Mouse (Mus musculus) right cerebral cortex, postnatal 25 days (tissue): ENCODE data around the gene Arhgap35.

Experiments
- DNase-seq: peaks from one replicate; pipeline ENCODE4 v3.0.0; 2022

Arhgap35 gene

DNA sequence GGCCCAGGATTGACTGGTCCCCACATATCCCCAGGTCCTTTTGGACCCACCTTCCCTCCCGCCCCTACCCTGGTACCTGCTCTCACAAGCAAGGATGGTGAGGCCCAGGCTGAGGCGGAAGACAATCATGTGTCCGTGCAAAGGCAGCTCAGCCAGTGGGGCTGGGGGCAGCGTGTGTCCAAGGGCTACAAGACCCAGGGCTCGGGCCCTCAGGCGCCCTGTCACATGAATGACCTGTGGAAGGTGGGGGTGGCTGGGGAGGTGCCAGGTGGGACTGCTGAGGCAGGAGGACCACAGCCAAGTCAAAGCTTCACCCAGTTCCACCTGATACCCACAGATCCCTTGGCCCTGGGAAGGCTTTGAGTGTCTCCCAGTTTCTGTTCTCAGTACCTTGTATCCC, 153.1 kb downstream of the Arhgap35 start:
- DNase-seq = no peak

DNA sequence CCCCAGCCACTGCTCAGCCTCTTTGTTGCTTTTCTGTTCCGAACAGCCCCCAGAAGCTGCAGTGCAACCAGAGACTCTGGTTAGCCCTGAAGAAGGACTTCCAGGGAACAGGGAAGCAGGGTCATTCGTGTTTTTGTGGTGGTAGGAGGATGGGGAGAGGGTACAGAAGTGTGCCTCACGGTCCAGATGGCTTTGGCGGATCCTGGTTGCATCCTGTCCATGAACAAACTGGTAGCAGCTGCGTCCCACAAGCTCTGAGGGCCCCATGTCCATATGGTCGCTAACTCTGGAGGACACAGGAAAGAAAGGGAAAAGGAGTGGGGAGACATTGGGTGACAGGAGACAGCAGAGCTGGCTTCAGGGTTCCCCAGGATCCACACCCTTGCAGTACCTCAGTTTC, 153.6 kb downstream of the Arhgap35 start:
- DNase-seq = no peak

DNA sequence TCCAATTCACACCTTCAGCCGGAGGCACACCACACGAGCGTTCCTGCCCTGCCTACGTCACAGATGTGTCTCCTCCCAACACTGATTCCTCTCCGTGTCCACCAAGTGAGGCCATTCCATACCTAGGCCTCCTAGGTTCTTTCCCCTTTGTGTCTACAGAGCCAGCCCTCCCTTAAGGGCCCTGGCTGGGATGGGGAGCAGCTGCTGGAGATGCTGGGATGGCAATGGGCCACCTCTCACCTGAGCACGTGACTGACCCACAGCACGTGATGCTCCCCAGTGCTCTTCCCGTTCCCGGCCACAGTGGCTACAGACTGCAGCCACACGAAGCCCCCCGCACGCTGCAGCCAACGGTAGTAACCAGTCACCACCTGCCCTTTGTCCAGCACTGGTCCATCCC, 154.2 kb downstream of the Arhgap35 start:
- no peak for DNase-seq

DNA sequence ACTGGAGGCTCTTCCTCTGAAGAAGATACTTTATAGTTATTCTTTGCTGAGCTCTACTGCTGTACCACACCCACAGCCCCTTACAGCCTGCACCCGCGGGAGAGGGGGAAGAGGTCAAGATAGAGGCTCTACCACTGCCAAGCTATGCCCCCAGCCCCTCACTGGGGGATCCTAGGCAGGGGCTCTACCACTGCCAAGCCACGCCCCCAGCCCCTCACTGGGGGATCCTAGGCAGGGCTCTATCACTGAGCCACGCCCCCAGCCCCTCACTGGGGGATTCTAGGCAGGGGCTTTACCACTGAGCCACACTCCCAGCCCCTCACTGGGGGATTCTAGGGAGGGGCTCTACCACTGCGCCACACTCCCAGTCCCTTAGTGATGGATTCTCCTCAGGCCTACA, 158.5 kb downstream of the Arhgap35 start:
- DNase-seq = no peak

DNA sequence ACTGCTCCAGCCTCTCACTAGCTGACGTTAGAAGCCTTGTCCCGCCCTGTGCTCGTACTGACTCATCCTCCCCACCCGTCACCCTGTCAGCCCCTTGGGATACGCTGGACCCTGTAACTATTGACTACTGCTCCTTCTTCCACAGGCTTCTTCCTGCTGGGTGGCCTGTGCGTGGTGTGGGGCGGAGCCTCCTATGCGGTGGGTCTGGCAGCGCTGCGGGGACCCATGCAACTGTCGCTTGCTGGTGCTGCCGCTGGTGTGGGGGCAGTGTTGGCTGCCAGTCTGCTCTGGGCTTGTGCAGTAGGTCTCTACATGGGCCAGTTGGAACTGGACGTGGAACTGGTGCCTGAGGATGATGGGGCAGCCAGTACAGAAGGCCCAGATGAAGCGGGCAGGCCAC, 159.8 kb downstream of the Arhgap35 start:
- DNase-seq = no peak

DNA sequence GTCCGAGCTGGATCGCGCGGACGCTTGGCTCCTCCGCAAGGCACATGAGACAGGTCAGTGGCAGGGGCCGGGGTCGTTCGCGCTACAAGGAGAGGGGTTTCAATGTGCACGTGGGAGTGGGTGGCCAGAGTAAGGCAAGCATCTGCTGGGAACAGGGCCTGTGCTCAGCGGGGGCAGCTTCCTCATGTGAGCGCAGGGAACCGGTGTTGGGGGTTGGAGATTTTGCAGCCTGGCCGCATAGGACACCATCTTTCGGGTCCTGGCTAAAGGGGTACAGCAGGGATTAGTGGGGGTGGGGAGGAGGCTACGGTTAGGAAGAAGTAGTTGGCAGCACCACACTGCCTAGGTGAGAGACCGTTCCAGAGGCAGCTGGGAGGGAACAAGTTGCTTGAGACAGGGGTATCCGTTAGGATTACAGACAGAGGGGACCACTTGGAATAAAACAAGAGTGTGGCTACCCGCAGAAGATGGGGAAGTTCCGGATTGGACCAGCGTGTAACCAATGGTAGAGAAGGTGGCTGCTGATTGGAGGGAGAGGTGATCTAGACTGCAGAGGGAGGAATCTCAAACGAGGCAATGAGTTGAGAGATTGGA, 161.6 kb downstream of the Arhgap35 start:
- DNase-seq = peak; percentile 69

DNA sequence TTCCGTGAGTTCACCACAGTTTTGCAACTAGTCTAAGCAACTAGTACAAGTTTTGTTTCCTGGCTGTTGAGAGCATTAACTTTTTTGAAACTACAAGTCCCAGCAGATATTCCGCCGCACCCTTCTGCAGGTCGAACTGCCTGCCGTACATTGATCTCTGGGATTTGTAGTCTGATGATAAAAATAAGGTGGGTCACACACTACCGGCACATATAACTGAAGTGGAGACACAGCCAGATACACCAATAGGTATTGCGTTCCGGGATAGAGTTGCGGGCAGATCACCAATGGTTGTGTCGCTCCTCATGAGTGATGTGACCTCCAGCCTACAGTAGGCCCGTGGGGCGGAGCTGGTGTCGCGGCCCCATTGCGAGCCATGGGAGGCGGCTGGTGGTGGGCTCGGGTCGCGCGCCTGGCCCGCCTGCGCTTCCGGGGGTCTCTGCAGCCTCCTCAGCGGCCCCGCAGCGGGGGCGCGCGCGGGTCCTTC, 162.2 kb downstream of the Arhgap35 start, which contains the start of gene Tmem160:
TSS of gene Tmem160 (plus strand) at position 193 of the 487 bp plus-strand sequence.
- peak; percentile 89 for DNase-seq

DNA sequence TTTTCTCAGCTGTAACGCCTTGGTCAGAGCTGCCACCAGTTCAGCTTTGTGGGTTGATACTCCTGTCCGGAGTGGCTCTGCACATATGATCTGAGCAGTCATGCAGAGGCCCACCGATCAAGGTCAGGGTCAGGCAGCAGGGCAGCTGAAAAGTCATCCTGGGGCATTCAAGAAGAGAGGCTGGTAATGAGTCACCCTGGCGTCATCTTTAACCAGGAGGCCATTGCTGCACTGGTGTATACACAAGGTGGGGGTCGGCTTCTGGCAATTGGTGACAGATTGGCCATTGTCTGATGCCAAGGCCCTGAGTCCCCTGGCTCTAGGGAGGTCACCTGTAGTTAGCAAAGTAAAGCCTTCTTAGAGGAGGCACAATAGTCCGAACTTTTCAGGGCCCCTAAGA, 163.1 kb downstream of the Arhgap35 start:
- no peak for DNase-seq
